Mouse (Mus musculus) hindbrain, embryonic 13.5 days (tissue): ENCODE measurements around the gene Cdc42se2. TPM values are rescaled to one million over a fixed set of nuclear protein-coding genes. Genes with fewer than 3 reads are reported as not detected.

ENCODE experiments used
- ATAC-seq: fragments of 200-750 bp; cut with Nextera tagmentation; 2 replicates; pipeline ENCODE4 v1.8.0; 2017; ENCODE audit warnings: moderate TSS enrichment; ENCODE audit not compliant: low FRiP score
- H3K27ac ChIP-seq: fragments of 300-500 bp; sonication (generic); 2 replicates; pipeline ENCODE4 v1.5.1; 2015; ENCODE audit warnings: inconsistent platforms, mild to moderate bottlenecking, moderate library complexity
- H3K27me3 ChIP-seq: fragments of 300-500 bp; sonication (generic); 2 replicates; pipeline ENCODE4 v1.6.1; 2015; ENCODE audit warnings: mild to moderate bottlenecking, inconsistent platforms
- H3K36me3 ChIP-seq: fragments of 300-500 bp; sonication (generic); 2 replicates; pipeline ENCODE4 v1.6.1; 2015; ENCODE audit warnings: mild to moderate bottlenecking, inconsistent platforms
- H3K4me1 ChIP-seq: fragments of 300-500 bp; sonication (generic); replicated peaks from 2 replicates; pipeline ENCODE4 v1.6.1; 2015; ENCODE audit warnings: inconsistent platforms
- H3K4me2 ChIP-seq: fragments of 300-500 bp; sonication (generic); 2 replicates; pipeline ENCODE4 v1.6.1; 2015; ENCODE audit warnings: inconsistent platforms, mild to moderate bottlenecking, moderate library complexity
- H3K4me3 ChIP-seq: fragments of 300-500 bp; sonication (generic); 2 replicates; pipeline ENCODE4 v1.5.1; 2015; ENCODE audit warnings: mild to moderate bottlenecking, inconsistent platforms
- H3K9ac ChIP-seq: fragments of 300-500 bp; sonication (generic); 2 replicates; pipeline ENCODE4 v1.6.1; 2015; ENCODE audit warnings: mild to moderate bottlenecking, inconsistent platforms
- H3K9me3 ChIP-seq: fragments of 300-500 bp; sonication (generic); 2 replicates; pipeline ENCODE4 v1.6.1; 2016; ENCODE audit warnings: inconsistent platforms
- WGBS: fragments of 180-500 bp; shearing (Covaris S2); methylation state at CpG from one replicate; pipeline ENCODE4 v1.1.7; 2015; 5-methylcytosine and 5-hydroxymethylcytosine counted together
- polyA plus RNA-seq: library from polyadenylated mRNA; unstranded; fragments of >200 nt; fragmentation: Nextera tagmentation; extraction: Ambion mirVana; gene quantifications from 2 replicates; pipeline ENCODE4 v1.2.1, GENCODE M21; 2015

The Cdc42se2 gene
- polyA plus RNA-seq, 1 experiment from 2014 or later = 162 TPM

- no peak for ATAC-seq
- H3K27ac ChIP-seq = no peak overlapping the region
- H3K4me2 ChIP-seq = no peak overlapping the region
- H3K9me3 ChIP-seq = no peaks in the 10 kb centered on the region
- H3K27me3 ChIP-seq = no peaks in the 10 kb centered on the region
- WGBS = 87% methylated on average over 5 of the region's 5 CpGs
- no peaks in the 10 kb centered on the region for H3K36me3 ChIP-seq
- no peak overlapping the region for H3K9ac ChIP-seq
- no peak overlapping the region for H3K4me3 ChIP-seq
- H3K4me1 ChIP-seq = peaks cover 28% of the 10 kb centered on the region
Observed at GRCm38 (mm10) chr11:54769843-54770242, 17.6 kb downstream of the Cdc42se2 start.

- 86% methylated on average over 3 of the region's 3 CpGs for WGBS
- no peak overlapping the region for H3K27ac ChIP-seq
- peaks cover 28% of the 10 kb centered on the region for H3K4me1 ChIP-seq
Observed at GRCm38 (mm10) chr11:54768116-54768690, 19.3 kb downstream of the Cdc42se2 start.

GRCm38 (mm10) chr11:54764759-54765158 lies 22.7 kb downstream of the Cdc42se2 start:
- H3K27ac ChIP-seq = no peak overlapping the region
- H3K36me3 ChIP-seq = no peaks in the 10 kb centered on the region

More at GRCm38 (mm10) chr11:54768116-54768690, 19.3 kb downstream of the Cdc42se2 start:
- no peaks in the 10 kb centered on the region for H3K9me3 ChIP-seq
- no peak overlapping the region for H3K4me2 ChIP-seq
- no peaks in the 10 kb centered on the region for H3K27me3 ChIP-seq
- no peak overlapping the region for H3K9ac ChIP-seq
- no peak for ATAC-seq
- H3K36me3 ChIP-seq = no peaks in the 10 kb centered on the region
- H3K4me3 ChIP-seq = no peak overlapping the region

GRCm38 (mm10) chr11:54764026-54764425 lies 23.4 kb downstream of the Cdc42se2 start:
- Histone ChIP-seq H3K4me3 (no peak overlapping the region), H3K9ac (no peak overlapping the region), H3K27ac (no peak overlapping the region), H3K4me1 (peaks cover 19% of the 10 kb centered on the region), H3K4me2 (no peak overlapping the region), H3K9me3 (no peaks in the 10 kb centered on the region), H3K27me3 (no peaks in the 10 kb centered on the region), H3K36me3 (no peaks in the 10 kb centered on the region)
- ATAC-seq = no peak
- WGBS = 71% methylated on average over 3 of the region's 3 CpGs

More at GRCm38 (mm10) chr11:54764759-54765158, 22.7 kb downstream of the Cdc42se2 start:
- no peak overlapping the region for H3K9ac ChIP-seq
- no peak overlapping the region for H3K4me3 ChIP-seq
- 86% methylated on average over 1 of the region's 1 CpGs for WGBS
- no peaks in the 10 kb centered on the region for H3K27me3 ChIP-seq
- ATAC-seq = no peak
- H3K4me1 ChIP-seq = peaks cover 25% of the 10 kb centered on the region
- H3K4me2 ChIP-seq = no peak overlapping the region
- H3K9me3 ChIP-seq = no peaks in the 10 kb centered on the region

GRCm38 (mm10) chr11:54762735-54763134 lies 24.7 kb downstream of the Cdc42se2 start:
- WGBS = 95% methylated on average over 5 of the region's 5 CpGs
- no peak overlapping the region for H3K27ac ChIP-seq

GRCm38 (mm10) chr11:54757993-54758392 lies 29.5 kb downstream of the Cdc42se2 start:
- peaks cover 2% of the 10 kb centered on the region; the same call in 1 of the 2 replicates for H3K36me3 ChIP-seq
- no peaks in the 10 kb centered on the region for H3K9me3 ChIP-seq
- ATAC-seq = no peak
- no peaks in the 10 kb centered on the region for H3K27me3 ChIP-seq
- 0 out of 2 replicates have a peak overlapping the region, but pooled peaks have one; percentile 52 for H3K27ac ChIP-seq
- no peak overlapping the region for H3K9ac ChIP-seq
- no peak overlapping the region for H3K4me3 ChIP-seq
- H3K4me1 ChIP-seq = peaks cover 55% of the 10 kb centered on the region
- 21% methylated on average over 1 of the region's 1 CpGs for WGBS
- H3K4me2 ChIP-seq = no peak overlapping the region

More at GRCm38 (mm10) chr11:54762735-54763134, 24.7 kb downstream of the Cdc42se2 start:
- H3K4me1 ChIP-seq = peaks cover 23% of the 10 kb centered on the region
- H3K9ac ChIP-seq = no peak overlapping the region
- ATAC-seq = no peak
- H3K36me3 ChIP-seq = no peaks in the 10 kb centered on the region
- no peak overlapping the region for H3K4me3 ChIP-seq
- H3K4me2 ChIP-seq = no peak overlapping the region
- no peaks in the 10 kb centered on the region for H3K9me3 ChIP-seq
- H3K27me3 ChIP-seq = no peaks in the 10 kb centered on the region

GRCm38 (mm10) chr11:54755148-54755664 lies 32.3 kb downstream of the Cdc42se2 start:
- H3K9ac ChIP-seq = 0 out of 2 replicates have a peak overlapping the region, but pooled peaks have one; percentile 2
- 0 out of 2 replicates have a peak, but pooled peaks have one; percentile 40 for ATAC-seq
- peak overlapping the region; percentile 34 for H3K4me2 ChIP-seq
- no peaks in the 10 kb centered on the region for H3K9me3 ChIP-seq
- H3K4me3 ChIP-seq = no peak overlapping the region
- H3K4me1 ChIP-seq = peaks cover 51% of the 10 kb centered on the region
- H3K36me3 ChIP-seq = peaks cover 4% of the 10 kb centered on the region; the same call in 1 of the 2 replicates
- H3K27me3 ChIP-seq = no peaks in the 10 kb centered on the region
- peak overlapping the region; percentile 93 for H3K27ac ChIP-seq
- 39% methylated on average over 5 of the region's 5 CpGs for WGBS

GRCm38 (mm10) chr11:54754301-54755147 lies 33.0 kb downstream of the Cdc42se2 start:
- peaks cover 49% of the 10 kb centered on the region for H3K4me1 ChIP-seq
- no peak overlapping the region for H3K4me3 ChIP-seq
- no peaks in the 10 kb centered on the region for H3K9me3 ChIP-seq
- WGBS = 17% methylated on average over 10 of the region's 10 CpGs
- peak overlapping the region; percentile 93 for H3K27ac ChIP-seq
- H3K36me3 ChIP-seq = peaks cover 7% of the 10 kb centered on the region
- peak; percentile 89 for ATAC-seq
- no peaks in the 10 kb centered on the region for H3K27me3 ChIP-seq
- H3K9ac ChIP-seq = 0 out of 2 replicates have a peak overlapping the region, but pooled peaks have one; percentile 3
- peak overlapping the region; percentile 34 for H3K4me2 ChIP-seq

GRCm38 (mm10) chr11:54751502-54751901 lies 36.0 kb downstream of the Cdc42se2 start:
- WGBS = 45% methylated on average over 4 of the region's 4 CpGs
- peaks cover 23% of the 10 kb centered on the region for H3K36me3 ChIP-seq

GRCm38 (mm10) chr11:54748891-54749290 lies 38.6 kb downstream of the Cdc42se2 start:
- Histone ChIP-seq H3K4me1 (peaks cover 9% of the 10 kb centered on the region), H3K9ac (no peak overlapping the region), H3K36me3 (peaks cover 23% of the 10 kb centered on the region), H3K4me3 (no peak overlapping the region), H3K27ac (no peak overlapping the region), H3K27me3 (no peaks in the 10 kb centered on the region), H3K4me2 (no peak overlapping the region), H3K9me3 (no peaks in the 10 kb centered on the region)
- no peak for ATAC-seq

More at GRCm38 (mm10) chr11:54751502-54751901, 36.0 kb downstream of the Cdc42se2 start:
- H3K4me3 ChIP-seq = no peak overlapping the region
- H3K27me3 ChIP-seq = no peaks in the 10 kb centered on the region
- no peak overlapping the region for H3K9ac ChIP-seq
- ATAC-seq = no peak
- H3K9me3 ChIP-seq = no peaks in the 10 kb centered on the region
- H3K4me1 ChIP-seq = peaks cover 32% of the 10 kb centered on the region
- peak overlapping the region; percentile 62; the same call in 1 of the 2 replicates for H3K27ac ChIP-seq
- H3K4me2 ChIP-seq = no peak overlapping the region

- WGBS = 79% methylated on average over 1 of the region's 1 CpGs
- Histone ChIP-seq H3K4me1 (no peaks in the 10 kb centered on the region), H3K36me3 (peaks cover 28% of the 10 kb centered on the region), H3K27ac (no peak overlapping the region), H3K9ac (no peak overlapping the region), H3K4me2 (no peak overlapping the region), H3K4me3 (no peak overlapping the region), H3K27me3 (no peaks in the 10 kb centered on the region), H3K9me3 (no peaks in the 10 kb centered on the region)
- no peak for ATAC-seq
Observed at GRCm38 (mm10) chr11:54744231-54744630, 43.2 kb downstream of the Cdc42se2 start.

GRCm38 (mm10) chr11:54741330-54741729 lies 46.1 kb downstream of the Cdc42se2 start:
- Histone ChIP-seq H3K9me3 (no peaks in the 10 kb centered on the region), H3K4me1 (0 out of 2 replicates have a peak, but pooled peaks cover 3% of the 10 kb centered on the region), H3K4me3 (no peak overlapping the region), H3K36me3 (peaks cover 28% of the 10 kb centered on the region), H3K4me2 (no peak overlapping the region), H3K9ac (no peak overlapping the region), H3K27me3 (no peaks in the 10 kb centered on the region), H3K27ac (no peak overlapping the region)
- 98% methylated on average over 2 of the region's 2 CpGs for WGBS
- ATAC-seq = no peak
